Mouse (Mus musculus): ENCODE results near the gene Gm10974. TPM values are rescaled to one million over a fixed set of nuclear protein-coding genes. Genes with fewer than 3 reads are reported as not detected.

The Gm10974 gene
- polyA plus RNA-seq, 1 experiment from 2014 or later: not detected

DNA sequence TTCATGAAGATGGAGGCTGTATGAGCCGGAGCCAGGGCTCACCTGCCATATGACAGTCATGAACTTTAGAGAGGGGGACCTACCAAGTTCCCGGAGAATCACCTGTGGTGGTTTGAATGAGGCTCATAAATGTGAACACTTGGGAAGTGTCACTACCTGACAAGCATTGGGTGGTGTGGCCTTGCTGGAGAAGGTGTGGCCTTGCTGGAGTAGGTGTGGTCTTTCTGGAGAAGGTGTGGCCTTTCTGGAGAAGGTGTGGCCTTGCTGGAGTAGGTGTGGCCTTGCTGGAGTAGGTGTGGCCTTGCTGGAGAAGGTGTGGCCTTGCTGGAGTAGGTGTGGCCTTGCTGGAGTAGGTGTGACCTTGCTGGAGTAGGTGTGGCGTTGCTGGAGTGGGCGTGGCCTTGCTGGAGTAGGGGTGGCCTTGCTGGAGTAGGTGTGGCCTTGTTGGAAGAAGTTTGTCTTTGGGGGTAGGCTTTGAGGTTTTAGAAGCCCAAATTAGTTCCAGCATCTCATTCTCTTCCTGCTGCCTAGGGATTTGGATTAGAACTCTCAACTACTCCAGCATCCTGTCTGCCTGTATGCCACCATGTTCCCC is 31.7 kb upstream of the Gm10974 start:
- no peaks in the 10 kb centered on the region for H3K9me3 ChIP-seq (ENCODE audit: control insufficient read depth, low read length)
- H3K4me1 ChIP-seq (replicated peaks; ENCODE audit: control insufficient read depth, insufficient read depth, low read length): no peaks in the 10 kb centered on the region
- no peak overlapping the region for H3K4me3 ChIP-seq (ENCODE audit: low read depth, low read length)
- no peak overlapping the region for H3K27ac ChIP-seq (ENCODE audit: low read depth, low read length)
- no peaks in the 10 kb centered on the region for H3K27me3 ChIP-seq (ENCODE audit: control insufficient read depth, insufficient read depth, low read length)
- no peak overlapping the region for H3K4me2 ChIP-seq (replicated peaks; ENCODE audit: low read depth, low read length)
- no peak overlapping the region for H3K9ac ChIP-seq (ENCODE audit: low read depth, low read length)
- no peaks in the 10 kb centered on the region for H3K36me3 ChIP-seq (ENCODE audit: control insufficient read depth, insufficient read depth, low read length)
- no peak for ATAC-seq (ENCODE audit: low FRiP score)
- no peak for DNase-seq (ENCODE audit: low spot score)
- WGBS: 84% methylated on average over 4 of the region's 4 CpGs

DNA sequence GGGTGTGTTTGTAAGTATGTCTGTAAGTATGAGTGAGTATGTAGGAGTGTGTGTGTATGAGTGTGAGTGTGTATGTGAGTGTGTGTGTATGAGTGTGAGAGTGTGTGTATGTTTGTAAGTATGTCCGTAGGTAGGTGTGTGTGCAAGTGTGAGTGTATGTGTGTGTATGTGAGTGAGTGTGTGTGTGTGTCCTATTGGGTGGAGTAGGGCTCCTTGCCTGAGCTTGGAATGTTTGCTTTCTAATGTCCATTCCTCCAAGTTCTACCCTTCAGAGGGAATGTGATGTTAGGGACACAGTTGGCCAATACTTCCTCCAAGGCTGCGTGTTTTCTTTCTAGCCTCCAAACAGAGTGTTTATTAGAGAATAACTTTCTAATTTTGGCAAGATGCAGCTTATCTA is 28.8 kb upstream of the Gm10974 start:
- Histone ChIP-seq H3K4me1 (replicated peaks; ENCODE audit: control insufficient read depth, insufficient read depth, low read length) (no peaks in the 10 kb centered on the region), H3K27me3 (ENCODE audit: control insufficient read depth, insufficient read depth, low read length) (no peaks in the 10 kb centered on the region), H3K27ac (ENCODE audit: low read depth, low read length) (no peak overlapping the region), H3K9me3 (ENCODE audit: control insufficient read depth, low read length) (no peaks in the 10 kb centered on the region), H3K4me3 (ENCODE audit: low read depth, low read length) (no peak overlapping the region), H3K4me2 (replicated peaks; ENCODE audit: low read depth, low read length) (no peak overlapping the region), H3K9ac (ENCODE audit: low read depth, low read length) (no peak overlapping the region), H3K36me3 (ENCODE audit: control insufficient read depth, insufficient read depth, low read length) (no peaks in the 10 kb centered on the region)
- WGBS: 94% methylated on average over 2 of the region's 2 CpGs
- DNase-seq (ENCODE audit: low spot score): no peak
- no peak for ATAC-seq (ENCODE audit: low FRiP score)

DNA sequence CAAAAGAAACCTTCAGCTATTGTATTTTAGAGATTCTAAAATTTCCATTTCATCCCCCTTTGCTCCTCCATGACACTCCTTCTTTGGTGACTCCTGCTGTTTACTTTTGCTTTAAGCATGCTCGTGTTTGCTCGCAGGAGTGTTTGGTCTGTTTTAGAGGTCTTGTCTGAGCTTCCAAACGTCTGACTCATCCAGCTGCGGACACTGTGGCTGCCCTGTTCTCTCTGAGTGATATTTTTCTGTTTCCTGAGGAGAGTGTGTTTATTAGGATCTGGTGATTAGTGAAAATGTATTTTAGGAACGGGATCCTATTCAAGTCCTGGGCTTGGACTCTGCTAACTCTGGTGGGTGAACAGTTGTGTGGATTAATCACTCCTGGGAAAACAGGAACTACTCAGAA is 26.1 kb upstream of the Gm10974 start:
- Histone ChIP-seq H3K4me1 (replicated peaks; ENCODE audit: control insufficient read depth, insufficient read depth, low read length) (no peaks in the 10 kb centered on the region), H3K27ac (ENCODE audit: low read depth, low read length) (no peak overlapping the region), H3K4me2 (replicated peaks; ENCODE audit: low read depth, low read length) (no peak overlapping the region), H3K9me3 (ENCODE audit: control insufficient read depth, low read length) (no peaks in the 10 kb centered on the region), H3K4me3 (ENCODE audit: low read depth, low read length) (no peak overlapping the region), H3K36me3 (ENCODE audit: control insufficient read depth, insufficient read depth, low read length) (no peaks in the 10 kb centered on the region), H3K9ac (ENCODE audit: low read depth, low read length) (no peak overlapping the region), H3K27me3 (ENCODE audit: control insufficient read depth, insufficient read depth, low read length) (no peaks in the 10 kb centered on the region)
- WGBS: 61% methylated on average over 5 of the region's 5 CpGs
- ATAC-seq (ENCODE audit: low FRiP score) (no peak), DNase-seq (ENCODE audit: low spot score) (no peak)

DNA sequence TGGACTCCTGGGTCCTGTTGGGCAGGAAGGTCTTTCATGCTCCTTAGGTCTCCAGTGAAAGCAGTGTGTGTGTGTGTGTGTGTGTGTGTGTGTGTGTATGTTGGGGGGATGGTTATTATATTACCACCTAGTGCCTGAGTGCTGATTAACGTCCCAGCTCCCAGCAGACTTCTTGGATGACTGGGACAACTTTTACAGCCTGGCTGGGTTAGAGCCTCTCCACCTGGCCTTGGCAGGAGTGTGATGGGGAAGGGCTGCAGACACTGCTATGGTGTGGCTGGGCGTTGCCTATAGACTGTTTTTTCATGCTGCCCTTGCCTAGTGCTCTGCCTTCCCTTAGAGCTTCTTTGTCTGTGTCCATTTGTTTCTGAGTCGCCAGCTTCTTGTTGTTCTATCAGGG is 25.7 kb upstream of the Gm10974 start:
- DNase-seq (ENCODE audit: low spot score) (no peak), ATAC-seq (ENCODE audit: low FRiP score) (no peak)
- Histone ChIP-seq H3K4me2 (replicated peaks; ENCODE audit: low read depth, low read length) (no peak overlapping the region), H3K4me3 (ENCODE audit: low read depth, low read length) (no peak overlapping the region), H3K4me1 (replicated peaks; ENCODE audit: control insufficient read depth, insufficient read depth, low read length) (no peaks in the 10 kb centered on the region), H3K36me3 (ENCODE audit: control insufficient read depth, insufficient read depth, low read length) (no peaks in the 10 kb centered on the region), H3K27ac (ENCODE audit: low read depth, low read length) (no peak overlapping the region), H3K9me3 (ENCODE audit: control insufficient read depth, low read length) (no peaks in the 10 kb centered on the region), H3K27me3 (ENCODE audit: control insufficient read depth, insufficient read depth, low read length) (no peaks in the 10 kb centered on the region), H3K9ac (ENCODE audit: low read depth, low read length) (no peak overlapping the region)
- 66% methylated on average over 3 of the region's 3 CpGs for WGBS

DNA sequence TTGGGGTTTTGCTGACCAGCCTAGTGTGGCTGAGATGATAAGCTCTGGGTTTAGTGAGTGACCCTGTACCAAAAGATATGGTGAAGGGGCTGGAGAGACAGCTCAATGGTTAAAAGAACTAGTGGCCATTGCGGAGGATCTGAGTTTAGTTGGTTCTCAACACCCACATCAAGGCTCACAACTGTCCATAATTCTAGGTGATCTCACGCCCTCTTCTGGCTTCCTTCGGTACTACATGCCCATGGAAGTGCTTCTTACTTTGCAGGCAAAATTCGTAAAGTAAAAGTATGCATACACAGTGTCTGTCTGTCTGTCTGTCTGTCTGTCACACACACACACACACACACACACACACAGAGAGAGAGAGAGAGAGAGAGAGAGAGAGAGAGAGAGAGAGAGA is 23.4 kb upstream of the Gm10974 start:
- no peak overlapping the region for H3K9ac ChIP-seq (ENCODE audit: low read depth, low read length)
- H3K4me2 ChIP-seq (replicated peaks; ENCODE audit: low read depth, low read length): no peak overlapping the region
- DNase-seq (ENCODE audit: low spot score) (peak; percentile 62), ATAC-seq (ENCODE audit: low FRiP score) (no peak)
- H3K9me3 ChIP-seq (ENCODE audit: control insufficient read depth, low read length): no peaks in the 10 kb centered on the region
- no peak overlapping the region for H3K4me3 ChIP-seq (ENCODE audit: low read depth, low read length)
- no peaks in the 10 kb centered on the region for H3K36me3 ChIP-seq (ENCODE audit: control insufficient read depth, insufficient read depth, low read length)
- no peak overlapping the region for H3K27ac ChIP-seq (ENCODE audit: low read depth, low read length)
- peaks cover 2% of the 10 kb centered on the region for H3K4me1 ChIP-seq (replicated peaks; ENCODE audit: control insufficient read depth, insufficient read depth, low read length)
- 35% methylated on average over 4 of the region's 4 CpGs for WGBS
- H3K27me3 ChIP-seq (ENCODE audit: control insufficient read depth, insufficient read depth, low read length): no peaks in the 10 kb centered on the region

DNA sequence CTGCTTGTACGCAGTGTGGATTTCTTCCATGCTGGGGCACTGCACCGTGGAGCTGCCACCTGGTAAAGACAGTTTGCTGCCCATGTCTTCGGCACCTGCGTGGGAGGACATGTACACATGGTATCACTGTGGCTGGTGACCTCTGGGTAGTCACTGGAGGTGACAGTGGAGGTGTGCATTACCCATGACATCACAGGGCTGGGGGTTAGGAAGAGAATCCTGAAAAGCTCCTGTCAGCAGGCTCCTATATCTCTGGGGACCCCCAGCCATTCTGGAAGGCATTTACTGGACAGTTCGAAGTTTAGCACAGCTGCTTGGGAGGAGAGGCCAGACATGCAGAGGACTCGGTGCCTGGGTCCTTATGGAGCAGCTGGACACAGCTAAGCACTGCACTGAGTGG is 22.9 kb upstream of the Gm10974 start:
- Histone ChIP-seq H3K4me2 (replicated peaks; ENCODE audit: low read depth, low read length) (no peak overlapping the region), H3K9me3 (ENCODE audit: control insufficient read depth, low read length) (no peaks in the 10 kb centered on the region), H3K4me1 (replicated peaks; ENCODE audit: control insufficient read depth, insufficient read depth, low read length) (peaks cover 4% of the 10 kb centered on the region), H3K36me3 (ENCODE audit: control insufficient read depth, insufficient read depth, low read length) (no peaks in the 10 kb centered on the region), H3K27me3 (ENCODE audit: control insufficient read depth, insufficient read depth, low read length) (no peaks in the 10 kb centered on the region), H3K9ac (ENCODE audit: low read depth, low read length) (no peak overlapping the region), H3K4me3 (ENCODE audit: low read depth, low read length) (no peak overlapping the region), H3K27ac (ENCODE audit: low read depth, low read length) (no peak overlapping the region)
- ATAC-seq (ENCODE audit: low FRiP score) (no peak), DNase-seq (ENCODE audit: low spot score) (no peak)
- 70% methylated on average over 6 of the region's 6 CpGs for WGBS

DNA sequence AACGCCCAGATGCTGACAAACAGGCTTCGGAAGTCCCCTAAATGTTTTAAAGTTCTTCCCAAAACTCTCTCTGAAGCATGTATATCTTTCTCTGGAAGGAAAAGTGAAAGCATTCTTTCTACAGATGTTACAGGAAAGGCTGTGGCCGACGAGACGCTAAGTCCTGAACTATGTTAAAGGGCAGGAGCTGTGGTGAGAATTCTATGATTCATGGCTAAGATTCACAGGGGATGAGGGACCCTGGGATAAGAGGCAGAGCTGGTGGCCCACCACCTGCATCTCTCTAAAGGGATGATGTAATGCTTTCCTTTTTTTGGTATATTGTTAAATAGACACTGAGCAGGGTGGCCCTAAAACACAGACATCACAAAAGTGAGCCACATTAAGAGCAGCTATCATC is 22.4 kb upstream of the Gm10974 start:
- DNase-seq (ENCODE audit: low spot score) (no peak), ATAC-seq (ENCODE audit: low FRiP score) (no peak)
- Histone ChIP-seq H3K27me3 (ENCODE audit: control insufficient read depth, insufficient read depth, low read length) (no peaks in the 10 kb centered on the region), H3K4me1 (replicated peaks; ENCODE audit: control insufficient read depth, insufficient read depth, low read length) (peaks cover 4% of the 10 kb centered on the region), H3K9ac (ENCODE audit: low read depth, low read length) (no peak overlapping the region), H3K4me2 (replicated peaks; ENCODE audit: low read depth, low read length) (no peak overlapping the region), H3K36me3 (ENCODE audit: control insufficient read depth, insufficient read depth, low read length) (no peaks in the 10 kb centered on the region), H3K27ac (ENCODE audit: low read depth, low read length) (no peak overlapping the region), H3K4me3 (ENCODE audit: low read depth, low read length) (no peak overlapping the region), H3K9me3 (ENCODE audit: control insufficient read depth, low read length) (no peaks in the 10 kb centered on the region)
- 88% methylated on average over 5 of the region's 5 CpGs for WGBS

DNA sequence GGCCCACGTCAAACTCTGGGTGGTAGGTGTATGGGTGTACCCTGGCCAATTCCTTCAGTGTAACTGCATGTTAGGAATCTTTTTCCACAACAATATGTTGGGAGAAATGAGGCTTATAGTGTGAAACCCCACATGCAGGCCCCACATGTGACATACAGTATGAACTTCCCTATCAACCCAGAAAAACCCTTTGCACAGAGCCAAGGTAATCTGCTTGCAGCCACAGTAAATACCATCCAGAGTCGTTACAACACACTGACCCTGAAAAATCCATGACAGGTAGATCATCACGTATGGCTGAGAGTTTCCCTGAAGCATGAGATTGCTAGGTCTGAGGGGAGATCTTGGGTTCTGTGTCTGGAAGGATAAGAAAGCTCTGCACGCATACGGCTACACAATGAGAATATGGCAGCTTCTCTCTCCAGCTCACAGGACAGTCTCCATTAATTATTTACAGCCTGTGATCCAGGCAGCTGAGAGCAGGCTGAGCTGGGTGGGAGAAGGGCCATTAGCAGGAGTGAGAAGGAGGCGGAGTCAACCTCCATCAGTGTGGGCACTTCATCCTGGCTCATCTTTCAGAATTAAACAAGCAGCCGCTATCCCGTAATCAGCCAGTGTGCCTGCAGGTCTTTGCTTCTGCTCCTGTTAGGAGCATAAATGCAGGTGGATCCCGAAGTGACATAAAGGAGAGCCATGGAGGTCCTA is 18.6 kb upstream of the Gm10974 start:
- Histone ChIP-seq H3K27ac (ENCODE audit: low read depth, low read length) (peak overlapping the region; percentile 40; the same call in 1 of the 2 replicates), H3K4me2 (replicated peaks; ENCODE audit: low read depth, low read length) (no peak overlapping the region), H3K9ac (ENCODE audit: low read depth, low read length) (no peak overlapping the region), H3K4me1 (replicated peaks; ENCODE audit: control insufficient read depth, insufficient read depth, low read length) (peaks cover 4% of the 10 kb centered on the region), H3K9me3 (ENCODE audit: control insufficient read depth, low read length) (no peaks in the 10 kb centered on the region), H3K36me3 (ENCODE audit: control insufficient read depth, insufficient read depth, low read length) (no peaks in the 10 kb centered on the region), H3K27me3 (ENCODE audit: control insufficient read depth, insufficient read depth, low read length) (no peaks in the 10 kb centered on the region), H3K4me3 (ENCODE audit: low read depth, low read length) (no peak overlapping the region)
- WGBS: 53% methylated on average over 9 of the region's 9 CpGs
- DNase-seq (ENCODE audit: low spot score) (peak; percentile 36), ATAC-seq (ENCODE audit: low FRiP score) (peak; percentile 80)

DNA sequence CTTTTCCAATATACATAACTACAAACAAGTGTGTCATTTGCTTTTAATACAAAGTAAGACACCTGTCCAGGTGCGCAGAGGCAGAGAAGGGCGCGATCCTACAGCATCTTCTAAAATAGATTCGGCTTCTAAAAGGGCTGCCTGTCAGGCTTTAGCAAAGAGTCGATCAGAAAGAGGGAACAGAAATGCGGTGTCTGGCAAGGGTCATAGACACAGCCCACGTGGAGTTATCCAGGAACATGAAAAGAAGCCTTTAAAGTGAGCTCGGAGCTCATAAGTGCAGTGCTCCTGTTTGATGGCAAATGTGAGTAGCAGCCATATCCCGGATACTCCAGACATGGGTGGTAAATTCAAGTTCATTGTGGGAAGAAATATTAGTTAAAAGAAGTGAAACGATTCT is 17.1 kb upstream of the Gm10974 start:
- H3K27me3 ChIP-seq (ENCODE audit: control insufficient read depth, insufficient read depth, low read length): no peaks in the 10 kb centered on the region
- H3K36me3 ChIP-seq (ENCODE audit: control insufficient read depth, insufficient read depth, low read length): no peaks in the 10 kb centered on the region
- DNase-seq (ENCODE audit: low spot score) (no peak), ATAC-seq (ENCODE audit: low FRiP score) (no peak)
- H3K4me1 ChIP-seq (replicated peaks; ENCODE audit: control insufficient read depth, insufficient read depth, low read length): peaks cover 4% of the 10 kb centered on the region
- no peak overlapping the region for H3K4me2 ChIP-seq (replicated peaks; ENCODE audit: low read depth, low read length)
- no peaks in the 10 kb centered on the region for H3K9me3 ChIP-seq (ENCODE audit: control insufficient read depth, low read length)
- WGBS: 90% methylated on average over 10 of the region's 10 CpGs
- H3K27ac ChIP-seq (ENCODE audit: low read depth, low read length): no peak overlapping the region
- H3K9ac ChIP-seq (ENCODE audit: low read depth, low read length): no peak overlapping the region
- H3K4me3 ChIP-seq (ENCODE audit: low read depth, low read length): no peak overlapping the region

Data from hindbrain, embryonic 11.5 days (tissue).